Mouse (Mus musculus) common myeloid progenitor, adult 5-6 weeks (primary cell): ENCODE results near the gene Sp7. TPM values are rescaled to one million over a fixed set of nuclear protein-coding genes. Genes with fewer than 3 reads are reported as not detected.
A peak's percentile ranks its signal among the peaks of the same experiment; 100 is the strongest.
"Not testable (repeated sequence)": the region's sequence is repeated elsewhere in the genome, so short reads cannot be mapped to it uniquely, and the experiment has no call there.

Experiments used
- ATAC-seq: replicated peaks from 2 replicates; pipeline ENCODE4 v1.8.0; 2016; ENCODE audit warnings: low read depth, mild to moderate bottlenecking, moderate TSS enrichment, inconsistent platforms; ENCODE audit not compliant: poor library complexity, severe bottlenecking
- total RNA-seq: library from RNA; stranded (forward); fragments of 200-1000, 187-1606 nt; gene quantifications from 2 replicates; pipeline ENCODE4 v1.2.3, GENCODE M21; 2017

Sp7 gene
- total RNA-seq, 1 experiment from 2014 or later, result not detected

GRCm38 (mm10) chr15:102350942-102351291, 16.1 kb downstream of the Sp7 start:
- ATAC-seq, result peak; percentile 10

DNA sequence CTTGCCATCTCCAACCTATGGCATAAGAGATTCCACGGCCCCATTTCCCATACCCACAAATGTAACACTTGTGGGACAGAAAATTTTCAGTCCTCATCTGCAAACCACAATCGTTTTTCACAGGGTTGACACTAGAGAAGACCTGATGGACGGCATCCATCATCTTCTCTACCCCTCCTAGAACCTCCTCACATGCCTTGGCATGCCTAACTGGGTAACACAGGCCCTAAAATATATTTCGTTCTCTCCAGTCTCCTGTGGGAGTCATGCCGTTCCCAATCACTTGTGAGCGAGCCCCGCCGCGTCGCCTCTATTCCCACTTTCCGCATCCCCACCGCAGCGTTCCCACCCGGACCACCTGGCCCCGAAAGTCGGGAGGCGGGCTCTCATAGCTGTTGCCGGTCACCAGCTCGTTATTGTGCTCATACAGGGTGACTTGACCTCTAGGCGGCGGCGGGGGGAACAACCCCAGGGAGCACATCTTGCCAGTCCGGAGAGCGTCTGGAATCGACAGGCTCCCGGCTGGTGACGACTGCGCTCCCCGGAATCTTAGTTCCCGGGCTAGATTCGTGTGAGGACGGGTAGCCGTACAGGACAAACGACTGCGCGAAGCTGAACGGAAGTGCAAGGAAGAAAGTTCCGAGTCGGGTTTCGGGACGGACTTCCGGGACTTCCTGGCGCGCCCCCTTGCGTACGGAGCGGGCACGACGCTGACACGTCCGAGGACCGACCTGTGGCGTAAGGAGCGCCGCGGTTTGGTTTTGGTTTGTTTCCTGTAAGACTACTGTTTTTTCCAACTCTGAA, 16.6 kb downstream of the Sp7 start, which contains the start of gene Aaas:
Aaas (minus strand) TSS at position 634 of the 804 bp plus-strand sequence.
- ATAC-seq, result peak; percentile 88

DNA sequence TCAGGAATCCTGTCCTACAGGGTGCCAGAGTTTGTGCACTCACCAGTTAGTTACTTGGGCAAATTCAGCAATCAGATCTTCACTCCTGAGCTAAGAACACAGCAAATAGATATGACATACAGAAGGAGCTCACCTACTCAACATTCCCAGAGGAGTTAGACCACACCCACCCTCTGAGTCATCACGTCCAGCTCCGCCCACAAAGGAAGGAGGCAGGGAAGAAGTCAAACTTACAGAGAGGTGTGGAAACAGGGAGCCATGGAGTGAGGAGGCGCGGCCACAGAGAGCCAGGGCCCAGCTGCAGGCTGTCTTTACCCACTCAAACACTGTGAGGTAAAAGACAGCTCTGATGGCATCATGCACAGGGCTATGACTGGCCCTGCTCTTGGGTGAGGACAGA, 20.5 kb downstream of the Sp7 start:
- ATAC-seq, result no peak

DNA sequence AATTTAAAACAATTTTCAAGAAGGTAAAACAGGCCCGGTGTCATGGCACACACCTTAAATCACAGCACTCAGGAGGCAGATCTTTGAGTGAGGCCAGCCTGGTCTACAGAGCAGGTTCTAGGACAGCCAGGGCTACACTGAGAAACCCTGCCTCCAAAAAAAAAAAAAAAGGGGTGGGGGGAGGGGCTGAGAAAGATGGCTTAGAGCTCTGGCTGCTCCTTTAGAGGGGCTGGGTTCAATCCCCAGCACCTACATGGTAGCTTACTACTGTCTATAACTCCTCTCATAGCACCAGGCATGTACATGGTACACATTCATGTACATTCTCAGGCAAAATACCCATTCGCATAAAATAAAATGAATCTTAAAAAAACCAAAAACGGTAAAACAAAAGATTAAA, 22.5 kb downstream of the Sp7 start:
- ATAC-seq, result no peak

DNA sequence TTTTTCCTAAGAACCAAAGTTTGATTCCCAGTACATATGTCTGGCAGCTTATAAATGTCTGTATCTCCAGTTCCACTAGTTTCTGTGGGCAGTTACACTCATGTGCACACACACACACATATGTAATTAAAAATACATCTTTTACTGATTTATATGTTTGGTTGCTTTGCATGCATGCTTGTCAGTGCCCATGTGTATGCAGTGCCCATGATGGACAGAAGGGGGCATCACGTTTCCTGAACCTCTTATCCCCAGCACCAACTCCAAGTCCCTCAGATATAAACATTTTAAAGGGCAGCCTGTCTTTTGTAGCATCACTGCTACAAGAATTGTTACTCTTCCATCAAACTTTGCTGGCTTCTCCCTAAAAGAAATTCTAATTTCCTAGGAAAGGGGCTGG, 25.4 kb downstream of the Sp7 start:
- ATAC-seq, result peak; percentile 88

DNA sequence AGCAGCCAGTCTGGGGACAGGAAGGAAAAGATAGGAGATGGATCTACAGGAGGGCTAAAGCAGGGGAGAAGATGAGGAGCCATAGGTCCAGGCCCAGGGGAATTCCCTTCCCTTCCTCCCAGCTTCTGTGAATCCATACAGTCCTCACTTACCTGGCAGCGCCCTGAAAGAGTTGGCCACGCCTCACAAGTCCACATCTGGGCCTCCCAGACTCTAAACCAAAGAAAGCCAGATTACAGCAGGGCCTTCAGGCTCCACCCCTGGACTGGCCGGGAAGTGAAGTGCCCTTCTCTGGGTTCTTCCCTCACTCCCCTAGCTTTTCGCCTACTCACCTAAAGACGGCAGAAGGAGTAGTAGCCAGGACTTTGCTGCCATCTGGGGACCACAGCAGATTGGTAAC, 27.4 kb downstream of the Sp7 start:
- no peak for ATAC-seq

DNA sequence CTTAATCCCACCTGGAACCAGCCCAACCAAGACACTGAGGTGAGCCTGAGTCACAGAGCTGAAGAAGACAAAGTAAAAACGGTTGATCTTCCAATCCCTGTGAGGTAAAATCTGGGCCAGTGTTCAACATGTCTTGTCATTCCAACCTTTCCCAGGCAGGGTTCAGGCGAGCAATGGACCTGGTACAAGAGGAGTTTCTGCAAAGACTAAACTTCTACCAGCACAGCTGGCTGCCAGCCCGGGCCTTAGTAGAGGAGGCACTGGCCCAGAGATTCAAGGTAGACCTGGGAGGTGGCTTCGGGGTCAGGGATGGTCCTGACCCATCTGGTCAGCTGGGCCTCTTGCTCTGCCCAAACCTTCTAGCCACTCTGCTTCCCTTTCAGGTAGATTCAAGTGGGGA, 30.0 kb downstream of the Sp7 start:
- no peak for ATAC-seq

GRCm38 (mm10) chr15:102335925-102336324, 31.1 kb downstream of the Sp7 start:
- not testable (repeated sequence) for ATAC-seq

DNA sequence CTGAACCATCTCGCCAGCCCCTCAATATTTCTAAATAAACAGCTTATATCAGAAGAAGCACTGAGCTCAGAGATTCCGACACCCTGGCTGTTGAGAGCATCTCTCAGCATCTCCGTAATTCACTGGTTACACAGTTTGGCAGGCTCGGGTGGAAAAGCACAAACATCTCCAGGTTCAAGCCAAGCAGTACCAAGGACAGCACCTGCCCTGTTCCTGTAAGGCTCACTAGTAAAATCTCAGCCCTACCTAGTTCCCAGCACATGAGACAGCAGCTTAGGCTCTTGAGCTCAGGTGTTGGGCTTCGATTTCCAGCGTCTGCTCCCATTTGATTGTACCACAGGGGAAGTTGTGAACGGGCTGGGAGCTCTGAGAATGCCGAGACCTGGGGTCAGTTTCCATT, 31.7 kb downstream of the Sp7 start:
- ATAC-seq, result no peak

DNA sequence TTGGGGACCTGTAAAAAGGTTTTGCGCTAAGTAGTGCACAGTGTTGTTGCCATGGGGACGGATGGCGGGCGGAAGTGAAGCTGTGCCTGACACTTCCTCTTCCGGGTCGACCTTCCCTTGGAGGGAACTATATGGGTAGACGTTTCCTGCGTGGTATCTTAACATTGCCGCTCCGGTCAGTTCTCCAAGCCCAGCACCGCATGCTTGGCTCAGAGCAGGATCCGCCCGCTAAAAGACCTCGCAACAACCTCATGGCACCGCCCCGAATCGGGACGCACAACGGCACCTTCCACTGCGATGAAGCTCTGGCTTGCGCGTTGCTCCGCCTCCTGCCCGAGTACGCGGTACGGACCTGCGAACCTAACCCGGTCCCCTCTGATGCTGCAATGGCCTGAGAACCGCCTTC, 35.4 kb downstream of the Sp7 start, which contains the start of gene Myg1:
Myg1 (plus strand) TSS at position 100 of the 406 bp plus-strand sequence.
- peak; percentile 97 for ATAC-seq

DNA sequence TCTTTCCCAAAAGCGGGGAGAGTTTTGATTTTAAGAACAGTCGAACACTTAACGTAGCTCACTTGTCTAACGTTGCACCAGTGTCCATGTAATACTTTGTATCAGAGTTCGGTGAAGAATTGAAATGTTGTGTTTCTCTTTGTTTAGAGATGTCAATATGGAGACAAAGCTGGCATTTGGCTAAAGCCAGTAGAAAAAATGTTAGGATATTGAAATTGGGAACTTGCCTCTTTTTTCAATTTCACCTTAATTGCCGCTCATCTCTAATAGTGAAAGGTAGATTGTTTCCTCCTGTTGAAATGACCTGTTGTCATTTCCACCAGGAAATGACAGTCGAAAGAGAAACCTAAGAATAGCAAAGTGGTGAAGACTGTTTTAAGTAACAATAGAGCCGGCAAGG, 40.1 kb downstream of the Sp7 start:
- no peak for ATAC-seq

GRCm38 (mm10) chr15:102326022-102326576, 40.9 kb downstream of the Sp7 start, which contains the start of gene Pfdn5:
TSS of gene Pfdn5 (plus strand) at chr15:102326116.
- peak; percentile 100 for ATAC-seq

GRCm38 (mm10) chr15:102324654-102325473, 42.1 kb downstream of the Sp7 start:
- ATAC-seq, result no peak

- ATAC-seq, result peak; percentile 84
These were observed 50.7 kb downstream of the Sp7 start for GRCm38 (mm10) chr15:102316263-102316662.

GRCm38 (mm10) chr15:102315292-102315691, 51.7 kb downstream of the Sp7 start:
- ATAC-seq, result no peak

GRCm38 (mm10) chr15:102311489-102311888, 55.5 kb downstream of the Sp7 start:
- peak; percentile 71 for ATAC-seq

DNA sequence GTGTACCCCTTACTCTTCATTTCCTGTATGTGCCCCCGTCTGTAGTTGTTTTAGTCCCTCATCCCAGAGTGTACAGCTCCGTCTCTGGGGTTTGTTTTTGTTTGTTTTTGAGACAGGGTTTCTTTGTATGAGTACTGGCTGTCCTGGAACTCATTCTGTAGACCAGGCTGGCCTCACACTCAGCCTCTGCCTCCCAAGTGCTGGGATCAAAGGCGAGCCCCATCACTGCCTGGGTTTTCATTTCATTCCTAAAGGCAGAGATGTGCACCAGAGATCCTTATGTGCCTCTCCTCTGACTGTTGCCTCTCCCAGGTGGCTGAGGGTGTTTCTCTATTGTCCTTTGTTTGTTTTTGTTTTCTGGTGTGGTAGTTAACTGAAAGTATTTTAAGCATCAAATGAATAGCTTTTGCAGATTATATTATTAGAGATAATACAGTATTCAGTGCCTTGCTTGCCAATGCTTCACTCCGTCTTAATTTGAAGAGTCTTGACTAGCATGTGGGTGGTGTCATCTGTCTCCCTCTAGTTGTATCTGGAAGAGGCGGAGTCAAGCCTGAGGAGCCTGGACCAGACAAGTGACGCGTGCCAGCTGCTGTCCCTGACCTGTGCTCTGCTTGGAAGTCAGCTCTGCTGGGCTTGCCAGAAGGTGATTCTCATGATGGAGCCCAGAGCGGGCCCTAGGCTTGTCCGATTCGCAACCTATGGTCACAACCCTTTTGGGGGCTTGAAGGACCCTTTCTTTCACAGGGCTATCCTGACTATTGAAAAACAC, 56.7 kb downstream of the Sp7 start:
- ATAC-seq, result no peak

DNA sequence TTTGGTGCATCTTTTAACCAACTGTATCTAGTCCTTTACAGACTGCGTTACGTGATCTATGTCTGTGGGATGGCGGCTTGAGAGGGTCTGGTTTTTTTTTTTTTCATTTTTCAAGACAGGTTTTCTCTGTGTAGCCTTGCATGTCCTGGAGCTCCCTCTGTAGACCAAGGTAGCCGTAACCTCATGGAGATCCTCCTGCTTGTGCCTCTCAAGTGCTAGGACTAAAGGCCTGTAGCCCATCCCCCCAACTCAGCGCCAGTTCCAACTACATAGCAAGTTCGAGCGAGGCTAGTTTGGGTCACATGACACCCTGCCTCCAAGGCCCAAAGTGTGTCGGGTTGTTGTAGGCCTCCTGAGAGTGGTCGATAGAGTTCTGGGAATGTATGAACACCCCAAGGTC, 58.3 kb downstream of the Sp7 start:
- ATAC-seq, result no peak
